Mouse (Mus musculus): Measurements from ENCODE around the gene Vrk3. TPM values are rescaled to one million over a fixed set of nuclear protein-coding genes. Genes with fewer than 3 reads are reported as not detected.

Gene Vrk3
- polyA plus RNA-seq, 1 experiment from 2014 or later = 19.3 TPM

GRCm38 (mm10) chr7:44727151-44727550 is 21.1 kb upstream of the Vrk3 start:
- no peak overlapping the region for H3K4me3 ChIP-seq (ENCODE audit: low read depth, low read length)
- H3K9me3 ChIP-seq (ENCODE audit: low read length) = no peaks in the 10 kb centered on the region
- no peaks in the 10 kb centered on the region for H3K36me3 ChIP-seq (replicated peaks; ENCODE audit: insufficient read depth, low read length)
- no peak for TF ChIP-seq CTCF (IDR thresholded peaks at IDR 0.05; ENCODE audit: low read depth)
- H3K27ac ChIP-seq (ENCODE audit: low read depth) = no peak overlapping the region
- no peak overlapping the region for H3K4me2 ChIP-seq (ENCODE audit: low read depth, low read length)
- H3K9ac ChIP-seq (replicated peaks) = no peak overlapping the region
- no peak for ATAC-seq
- 70% methylated on average over 5 of the region's 5 CpGs for WGBS (ENCODE audit: insufficient replicate concordance)
- H3K4me1 ChIP-seq (ENCODE audit: insufficient read depth) = no peaks in the 10 kb centered on the region
- no peak for DNase-seq
- no peaks in the 10 kb centered on the region for H3K27me3 ChIP-seq (ENCODE audit: insufficient read depth, low read length)

- TF ChIP-seq EP300 (IDR thresholded peaks at IDR 0.05; ENCODE audit: low read depth) (no peak), CTCF (IDR thresholded peaks at IDR 0.05; ENCODE audit: low read depth) (no peak)
- Histone ChIP-seq H3K9me3 (ENCODE audit: low read length) (no peaks in the 10 kb centered on the region), H3K36me3 (replicated peaks; ENCODE audit: insufficient read depth, low read length) (no peaks in the 10 kb centered on the region), H3K9ac (replicated peaks) (no peak overlapping the region), H3K27me3 (ENCODE audit: insufficient read depth, low read length) (no peaks in the 10 kb centered on the region), H3K4me1 (ENCODE audit: insufficient read depth) (no peaks in the 10 kb centered on the region), H3K4me3 (ENCODE audit: low read depth, low read length) (no peak overlapping the region), H3K27ac (ENCODE audit: low read depth) (no peak overlapping the region), H3K4me2 (ENCODE audit: low read depth, low read length) (no peak overlapping the region)
- no peak for ATAC-seq
- WGBS (ENCODE audit: insufficient replicate concordance) = 79% methylated on average over 11 of the region's 11 CpGs
- DNase-seq = no peak
Measured at GRCm38 (mm10) chr7:44728082-44728975, 19.9 kb upstream of the Vrk3 start.

- H3K36me3 ChIP-seq (replicated peaks; ENCODE audit: insufficient read depth, low read length) = no peaks in the 10 kb centered on the region; the same call in 1 of the 2 replicates
- WGBS (ENCODE audit: insufficient replicate concordance) = 83% methylated on average over 9 of the region's 9 CpGs
- DNase-seq (no peak), ATAC-seq (no peak)
- no peaks in the 10 kb centered on the region for H3K9me3 ChIP-seq (ENCODE audit: low read length)
- TF ChIP-seq CTCF (IDR thresholded peaks at IDR 0.05; ENCODE audit: low read depth) (no peak), EP300 (IDR thresholded peaks at IDR 0.05; ENCODE audit: low read depth) (no peak)
- H3K9ac ChIP-seq (replicated peaks) = no peak overlapping the region
- H3K4me3 ChIP-seq (ENCODE audit: low read depth, low read length) = no peak overlapping the region
- H3K27me3 ChIP-seq (ENCODE audit: insufficient read depth, low read length) = no peaks in the 10 kb centered on the region
- H3K4me1 ChIP-seq (ENCODE audit: insufficient read depth) = no peaks in the 10 kb centered on the region
- H3K27ac ChIP-seq (ENCODE audit: low read depth) = no peak overlapping the region
- H3K4me2 ChIP-seq (ENCODE audit: low read depth, low read length) = no peak overlapping the region
Measured at GRCm38 (mm10) chr7:44733723-44734122, 14.5 kb upstream of the Vrk3 start.

GRCm38 (mm10) chr7:44741361-44741760 is 6.9 kb upstream of the Vrk3 start:
- Histone ChIP-seq H3K4me2 (ENCODE audit: low read depth, low read length) (no peak overlapping the region), H3K27ac (ENCODE audit: low read depth) (no peak overlapping the region), H3K4me3 (ENCODE audit: low read depth, low read length) (no peak overlapping the region), H3K9ac (replicated peaks) (no peak overlapping the region), H3K4me1 (ENCODE audit: insufficient read depth) (peaks cover 4% of the 10 kb centered on the region), H3K27me3 (ENCODE audit: insufficient read depth, low read length) (no peaks in the 10 kb centered on the region), H3K36me3 (replicated peaks; ENCODE audit: insufficient read depth, low read length) (no peaks in the 10 kb centered on the region; the same call in 1 of the 2 replicates), H3K9me3 (ENCODE audit: low read length) (no peaks in the 10 kb centered on the region)
- 65% methylated on average over 8 of the region's 8 CpGs for WGBS (ENCODE audit: insufficient replicate concordance)
- DNase-seq = no peak
- TF ChIP-seq EP300 (IDR thresholded peaks at IDR 0.05; ENCODE audit: low read depth) (no peak), CTCF (IDR thresholded peaks at IDR 0.05; ENCODE audit: low read depth) (no peak)
- no peak for ATAC-seq

- H3K9ac ChIP-seq (replicated peaks) = no peak overlapping the region
Measured at GRCm38 (mm10) chr7:44744270-44744669, 3.9 kb upstream of the Vrk3 start.

GRCm38 (mm10) chr7:44745076-44745475 is 3.1 kb upstream of the Vrk3 start:
- TF ChIP-seq EP300 (IDR thresholded peaks at IDR 0.05; ENCODE audit: low read depth) = no peak
- peak; percentile 83 for TF ChIP-seq CTCF (IDR thresholded peaks at IDR 0.05; ENCODE audit: low read depth)
- ATAC-seq = peak; percentile 12; the same call in 1 of the 2 replicates
- 1% methylated on average over 18 of the region's 18 CpGs for WGBS (ENCODE audit: insufficient replicate concordance)

More at GRCm38 (mm10) chr7:44744270-44744669, 3.9 kb upstream of the Vrk3 start:
- Histone ChIP-seq H3K27me3 (ENCODE audit: insufficient read depth, low read length) (no peaks in the 10 kb centered on the region), H3K27ac (ENCODE audit: low read depth) (no peak overlapping the region), H3K4me3 (ENCODE audit: low read depth, low read length) (no peak overlapping the region), H3K4me1 (ENCODE audit: insufficient read depth) (peaks cover 19% of the 10 kb centered on the region), H3K36me3 (replicated peaks; ENCODE audit: insufficient read depth, low read length) (no peaks in the 10 kb centered on the region), H3K4me2 (ENCODE audit: low read depth, low read length) (no peak overlapping the region), H3K9me3 (ENCODE audit: low read length) (no peaks in the 10 kb centered on the region)
- DNase-seq = no peak
- WGBS (ENCODE audit: insufficient replicate concordance) = 65% methylated on average over 9 of the region's 9 CpGs
- ATAC-seq = no peak
- TF ChIP-seq CTCF (IDR thresholded peaks at IDR 0.05; ENCODE audit: low read depth) (no peak), EP300 (IDR thresholded peaks at IDR 0.05; ENCODE audit: low read depth) (no peak)

More at GRCm38 (mm10) chr7:44745076-44745475, 3.1 kb upstream of the Vrk3 start:
- no peaks in the 10 kb centered on the region for H3K27me3 ChIP-seq (ENCODE audit: insufficient read depth, low read length)
- peak; percentile 79 for DNase-seq
- H3K36me3 ChIP-seq (replicated peaks; ENCODE audit: insufficient read depth, low read length) = no peaks in the 10 kb centered on the region
- no peaks in the 10 kb centered on the region for H3K9me3 ChIP-seq (ENCODE audit: low read length)
- H3K9ac ChIP-seq (replicated peaks) = no peak overlapping the region; the same call in 1 of the 2 replicates
- H3K27ac ChIP-seq (ENCODE audit: low read depth) = no peak overlapping the region
- peak overlapping the region; percentile 24 for H3K4me3 ChIP-seq (ENCODE audit: low read depth, low read length)
- H3K4me2 ChIP-seq (ENCODE audit: low read depth, low read length) = peak overlapping the region; percentile 60
- H3K4me1 ChIP-seq (ENCODE audit: insufficient read depth) = peaks cover 24% of the 10 kb centered on the region
